Mouse (Mus musculus) MEL (cell line): ENCODE results near the gene Mmd. TPM values are rescaled to one million over a fixed set of nuclear protein-coding genes. Genes with fewer than 3 reads are reported as not detected.

Experiments used
- DNase-seq: peaks from one replicate; pipeline ENCODE4 v3.0.0; 2011; ENCODE audit warnings: low read depth, low spot score
- H3K27ac ChIP-seq: 2 replicates; pipeline ENCODE4 v1.5.1; 2012; ENCODE audit warnings: low read depth, mild to moderate bottlenecking, control low read depth, low read length, moderate library complexity; ENCODE audit not compliant: control insufficient read depth
- H3K27me3 ChIP-seq, 2 experiments: fragments of 150-350 bp in 1 of 2; sonication (generic) in 1 of 2; 2 replicates each; pipeline ENCODE4 v1.6.1; 2012; ENCODE audit warnings: low read length in 2 of 2, mild to moderate bottlenecking in 2 of 2, improper control_type of control experiment in 1 of 2, moderate library complexity in 1 of 2; ENCODE audit not compliant: insufficient read depth in 2 of 2, control insufficient read depth in 1 of 2
- H3K36me3 ChIP-seq, 2 experiments: 2 replicates each; pipeline ENCODE4 v1.6.1; 2012 to 2014; ENCODE audit warnings: low read length in 2 of 2, improper control_type of control experiment in 1 of 2, inconsistent platforms in 1 of 2, mild to moderate bottlenecking in 1 of 2; ENCODE audit not compliant: insufficient read depth in 2 of 2, control insufficient read depth in 1 of 2
- H3K4me1 ChIP-seq, 2 experiments: fragments of 150-350 bp in 1 of 2; sonication (generic) in 1 of 2; 2 replicates each; pipeline ENCODE4 v1.6.1; 2012; ENCODE audit warnings: low read length in 2 of 2, improper control_type of control experiment in 1 of 2, mild to moderate bottlenecking in 1 of 2; ENCODE audit not compliant: insufficient read depth in 2 of 2, control insufficient read depth in 1 of 2
- H3K4me3 ChIP-seq, 2 experiments: fragments of 150-350 bp in 1 of 2; sonication (generic) in 1 of 2; 2 replicates each; pipeline ENCODE4 v1.5.1; 2012; ENCODE audit warnings: low read depth in 2 of 2, low read length in 2 of 2, mild to moderate bottlenecking in 2 of 2, moderate library complexity in 2 of 2, control low read depth in 1 of 2, improper control_type of control experiment in 1 of 2; ENCODE audit not compliant: control insufficient read depth in 1 of 2, insufficient read depth in 1 of 2
- H3K79me2 ChIP-seq: 2 replicates; pipeline ENCODE4 v1.6.1; 2012; ENCODE audit warnings: mild to moderate bottlenecking, low read length, moderate library complexity; ENCODE audit not compliant: control insufficient read depth, poor library complexity, insufficient read depth
- H3K9ac ChIP-seq: 2 replicates; pipeline ENCODE4 v1.6.1; 2012; ENCODE audit warnings: low read depth, mild to moderate bottlenecking, control low read depth, low read length, moderate library complexity; ENCODE audit not compliant: control insufficient read depth, poor library complexity, severe bottlenecking
- H3K9me3 ChIP-seq: fragments of 150-350 bp; sonication (generic); replicated peaks from 2 replicates; pipeline ENCODE4 v1.6.1; 2012; ENCODE audit warnings: mild to moderate bottlenecking, low read length, improper control_type of control experiment, moderate library complexity; ENCODE audit not compliant: insufficient read depth
- BHLHE40 ChIP-seq: IDR thresholded peaks from 2 replicates; pipeline ENCODE4 v1.6.1; 2012; ENCODE audit warnings: low read depth, mild to moderate bottlenecking, inconsistent platforms, low read length, improper control_type of control experiment, borderline replicate concordance
- CHD2 ChIP-seq: IDR thresholded peaks from 2 replicates; pipeline ENCODE4 v1.6.1; 2011; ENCODE audit warnings: low read length, improper control_type of control experiment
- CTCF ChIP-seq, 3 experiments: IDR thresholded peaks in 2 of 3; conservative IDR thresholded peaks in 1 of 3; 2 replicates each; pipeline ENCODE4 v1.5.1; 2011 to 2012; ENCODE audit warnings: low read length in 3 of 3, low read depth in 2 of 3, mild to moderate bottlenecking in 2 of 3, improper control_type of control experiment in 1 of 3, inconsistent platforms in 1 of 3, mixed read lengths in 1 of 3, moderate library complexity in 1 of 3; ENCODE audit not compliant: control insufficient read depth in 1 of 3, insufficient read depth in 1 of 3, poor library complexity in 1 of 3, severe bottlenecking in 1 of 3
- ELF1 ChIP-seq: IDR thresholded peaks from 2 replicates; pipeline ENCODE4 v1.6.1; 2014; ENCODE audit warnings: low read depth, mild to moderate bottlenecking, inconsistent platforms, low read length, improper control_type of control experiment, moderate library complexity
- GABPA ChIP-seq: IDR thresholded peaks from 2 replicates; pipeline ENCODE4 v1.6.1; 2012; ENCODE audit warnings: low read depth, mild to moderate bottlenecking, inconsistent platforms, low read length, improper control_type of control experiment, moderate library complexity
- HCFC1 ChIP-seq: IDR thresholded peaks from 2 replicates; pipeline ENCODE4 v1.6.1; 2012; ENCODE audit warnings: low read depth, mild to moderate bottlenecking, inconsistent platforms, low read length, improper control_type of control experiment, moderate library complexity
- KAT2A ChIP-seq: conservative IDR thresholded peaks from 2 replicates; pipeline ENCODE4 v1.6.1; 2012; ENCODE audit warnings: low read depth, low read length, improper control_type of control experiment, inconsistent platforms
- MAX ChIP-seq: IDR thresholded peaks from 2 replicates; pipeline ENCODE4 v1.6.1; 2011; ENCODE audit warnings: low read length, improper control_type of control experiment
- MEF2A ChIP-seq: IDR thresholded peaks from 2 replicates; pipeline ENCODE4 v1.6.1; 2014; ENCODE audit warnings: low read depth, mild to moderate bottlenecking, inconsistent platforms, low read length, improper control_type of control experiment; ENCODE audit not compliant: poor library complexity, insufficient replicate concordance, severe bottlenecking; ENCODE audit errors: extremely low read depth
- NELFE ChIP-seq: IDR thresholded peaks from 2 replicates; pipeline ENCODE4 v1.6.1; 2011; ENCODE audit warnings: low read depth, low read length, improper control_type of control experiment
- NRF1 ChIP-seq: IDR thresholded peaks from 2 replicates; pipeline ENCODE4 v1.6.1; 2014; ENCODE audit warnings: low read depth, mild to moderate bottlenecking, inconsistent platforms, low read length, improper control_type of control experiment, moderate library complexity; ENCODE audit not compliant: poor library complexity, insufficient read depth, severe bottlenecking
- POLR2A ChIP-seq, 2 experiments: IDR thresholded peaks; 2 replicates each; pipeline ENCODE4 v1.6.1; 2011 to 2012; ENCODE audit warnings: low read length in 2 of 2, mild to moderate bottlenecking in 2 of 2, control low read depth in 1 of 2, improper control_type of control experiment in 1 of 2, low read depth in 1 of 2, moderate library complexity in 1 of 2; ENCODE audit not compliant: control insufficient read depth in 1 of 2, insufficient read depth in 1 of 2, poor library complexity in 1 of 2
- POLR2AphosphoS2 ChIP-seq: IDR thresholded peaks from 2 replicates; pipeline ENCODE4 v1.6.1; 2011; ENCODE audit warnings: low read length, improper control_type of control experiment
- POLR2AphosphoS5 ChIP-seq: IDR thresholded peaks from 2 replicates; pipeline ENCODE4 v1.6.1; 2012; ENCODE audit warnings: low read depth, borderline replicate concordance, mild to moderate bottlenecking, inconsistent platforms, low read length, moderate library complexity, mixed read lengths
- RCOR1 ChIP-seq: IDR thresholded peaks from 2 replicates; pipeline ENCODE4 v1.6.1; 2012; ENCODE audit warnings: low read depth, mild to moderate bottlenecking, inconsistent platforms, low read length, improper control_type of control experiment
- SIN3A ChIP-seq: IDR thresholded peaks from 2 replicates; pipeline ENCODE4 v1.6.1; 2012; ENCODE audit warnings: low read length, improper control_type of control experiment, inconsistent platforms
- TAL1 ChIP-seq: IDR thresholded peaks from 2 replicates; pipeline ENCODE4 v1.6.1; 2012; ENCODE audit warnings: mild to moderate bottlenecking, inconsistent platforms, low read length, moderate library complexity, mixed read lengths
- TCF12 ChIP-seq: IDR thresholded peaks from 2 replicates; pipeline ENCODE4 v1.6.1; 2014; ENCODE audit warnings: low read depth, mild to moderate bottlenecking, inconsistent platforms, low read length, improper control_type of control experiment, moderate library complexity
- ZC3H11A ChIP-seq: IDR thresholded peaks from 2 replicates; pipeline ENCODE4 v1.6.1; 2012; ENCODE audit warnings: low read depth, mild to moderate bottlenecking, inconsistent platforms, low read length, improper control_type of control experiment
- ZMIZ1 ChIP-seq: IDR thresholded peaks from 2 replicates; pipeline ENCODE4 v1.6.1; 2012; ENCODE audit warnings: low read depth, mild to moderate bottlenecking, inconsistent platforms, low read length, improper control_type of control experiment, moderate library complexity
- polyA plus RNA-seq, 2 experiments: library from polyadenylated mRNA; stranded (reverse) in 1 of 2; unstranded in 1 of 2; fragments of >175 nt in 1 of 2; fragments of >200 nt in 1 of 2; gene quantifications; 2 replicates each; pipeline versions ENCODE4 v1.2.1 to v1.2.4; 2012; ENCODE audit warnings: low replicate concordance in 2 of 2, low read depth in 1 of 2; ENCODE audit not compliant: insufficient read length in 2 of 2, insufficient read depth in 1 of 2, missing spikeins in 1 of 2
- total RNA-seq: library from RNA; depleted of rRNA; stranded (reverse); fragments of 300-350 nt; gene quantifications from 2 replicates; pipeline ENCODE4 v1.2.3, GENCODE M21; 2012; rRNA removed

Gene Mmd
- total and polyA plus RNA-seq, 3 experiments = 7.4 to 15.5 TPM; not detected in 1

GRCm38 (mm10) chr11:90326146-90326545 is 76.9 kb downstream of the Mmd start:
- TF ChIP-seq TAL1 (no peak), KAT2A (no peak), BHLHE40 (no peak), CHD2 (no peak), SIN3A (no peak), POLR2AphosphoS2 (no peak), GABPA (no peak), ZC3H11A (no peak), NELFE (no peak), TCF12 (no peak), ZMIZ1 (no peak), MEF2A (no peak), RCOR1 (no peak), POLR2AphosphoS5 (no peak), MAX (no peak)
- no peaks in the 10 kb centered on the region for H3K4me1 ChIP-seq

GRCm38 (mm10) chr11:90326836-90327235 is 77.6 kb downstream of the Mmd start:
- Histone ChIP-seq H3K36me3 (no peaks in the 10 kb centered on the region), H3K27ac (no peak overlapping the region), H3K4me3 (no peak overlapping the region), H3K79me2 (no peaks in the 10 kb centered on the region), H3K4me1 (no peaks in the 10 kb centered on the region), H3K9me3 (no peaks in the 10 kb centered on the region), H3K27me3 (peaks cover 7 to 14% of the 10 kb centered on the region in 2 experiments; a peak in 3 of 4 replicates)
- no peak for DNase-seq
- TF ChIP-seq KAT2A (no peak), RCOR1 (no peak), POLR2A (IDR thresholded peaks at IDR 0.05; ENCODE audit: control insufficient read depth in 1 of 2, insufficient read depth in 1 of 2, low read depth in 1 of 2, low read length in 2 of 2, poor library complexity in 1 of 2) (no peak), NRF1 (no peak), POLR2AphosphoS2 (no peak), CTCF (IDR thresholded peaks at IDR 0.05 in 2 of 3, conservative IDR thresholded peaks at IDR 0.05 in 1 of 3; ENCODE audit: control insufficient read depth in 1 of 3, insufficient read depth in 1 of 3, low read depth in 2 of 3, low read length in 3 of 3, poor library complexity in 1 of 3, severe bottlenecking in 1 of 3) (no peak), MEF2A (no peak), HCFC1 (no peak), ELF1 (no peak)
- TF ChIP-seq, all 39 proteins: peak for 0
- H3K9ac ChIP-seq = no peak overlapping the region

More at GRCm38 (mm10) chr11:90326146-90326545, 76.9 kb downstream of the Mmd start:
- no peaks in the 10 kb centered on the region for H3K79me2 ChIP-seq
- H3K4me3 ChIP-seq = no peak overlapping the region
- no peak for DNase-seq
- peaks cover 6 to 10% of the 10 kb centered on the region in 2 experiments; a peak in 3 of 4 replicates for H3K27me3 ChIP-seq
- no peaks in the 10 kb centered on the region for H3K36me3 ChIP-seq
- H3K27ac ChIP-seq = no peak overlapping the region
- H3K9me3 ChIP-seq = no peaks in the 10 kb centered on the region
- no peak overlapping the region for H3K9ac ChIP-seq

Other genes with a start within 250 kb of the Mmd start
- gene Pctp, start 246.6 kb upstream of the Mmd start, total RNA-seq = 6.4 and 7.3 TPM in 2 replicates
- gene Pctp, start 246.6 kb upstream of the Mmd start, polyA plus RNA-seq = 10 to 100 TPM in 1 of 2 experiments, not detected in 1; 10.2 TPM
- gene Tmem100, start 219.1 kb upstream of the Mmd start, total RNA-seq = not detected in 2 replicates
- gene Tmem100, start 219.1 kb upstream of the Mmd start, polyA plus RNA-seq = not detected
- gene Gm45716, start 61.8 kb upstream of the Mmd start, total RNA-seq = 2.0 and 2.9 TPM in 2 replicates
- 1 to 10 TPM in 1 of 2 experiments, not detected in 1; 4.1 TPM for gene Gm45716, start 61.8 kb upstream of the Mmd start, polyA plus RNA-seq
- 0.10 and 0.42 TPM in 2 replicates for gene Hlf, start 141.4 kb downstream of the Mmd start, total RNA-seq
- 1 to 10 TPM in 1 of 2 experiments, not detected in 1; 1.5 TPM for gene Hlf, start 141.4 kb downstream of the Mmd start, polyA plus RNA-seq